Mouse (Mus musculus) cerebral cortex, adult 2 months (tissue): ENCODE measurements around the gene G0s2.

Experiments used
- WGBS: fragments of 180-500 bp; shearing (Covaris S2); methylation state at CpG from one replicate; pipeline ENCODE4 v1.1.7; 2018; 5-methylcytosine and 5-hydroxymethylcytosine counted together

Gene G0s2

GRCm38 (mm10) chr1:193250026-193250425 lies 23.0 kb downstream of the G0s2 start:
- 54% methylated on average over 2 of the region's 2 CpGs for WGBS

DNA sequence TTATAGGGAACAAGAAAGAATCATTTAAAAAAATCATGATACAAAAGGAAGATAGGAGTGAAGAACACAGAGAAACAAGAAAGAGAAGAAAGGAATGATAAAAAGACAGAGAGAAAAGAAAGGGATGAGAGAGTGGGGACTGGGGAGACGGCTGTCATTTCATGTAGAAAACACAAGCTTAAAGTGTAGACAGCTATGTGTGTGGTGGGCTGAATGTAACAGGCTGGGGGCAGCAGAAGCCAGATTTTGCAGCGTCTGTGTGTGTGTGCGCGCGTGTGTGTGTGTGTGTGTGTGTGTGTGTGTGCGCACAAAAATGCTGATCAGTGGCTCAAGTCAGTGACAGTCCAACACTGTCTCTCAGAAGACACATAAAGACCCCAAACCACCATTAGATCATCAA lies 28.8 kb downstream of the G0s2 start:
- 72% methylated on average over 6 of the region's 6 CpGs for WGBS

DNA sequence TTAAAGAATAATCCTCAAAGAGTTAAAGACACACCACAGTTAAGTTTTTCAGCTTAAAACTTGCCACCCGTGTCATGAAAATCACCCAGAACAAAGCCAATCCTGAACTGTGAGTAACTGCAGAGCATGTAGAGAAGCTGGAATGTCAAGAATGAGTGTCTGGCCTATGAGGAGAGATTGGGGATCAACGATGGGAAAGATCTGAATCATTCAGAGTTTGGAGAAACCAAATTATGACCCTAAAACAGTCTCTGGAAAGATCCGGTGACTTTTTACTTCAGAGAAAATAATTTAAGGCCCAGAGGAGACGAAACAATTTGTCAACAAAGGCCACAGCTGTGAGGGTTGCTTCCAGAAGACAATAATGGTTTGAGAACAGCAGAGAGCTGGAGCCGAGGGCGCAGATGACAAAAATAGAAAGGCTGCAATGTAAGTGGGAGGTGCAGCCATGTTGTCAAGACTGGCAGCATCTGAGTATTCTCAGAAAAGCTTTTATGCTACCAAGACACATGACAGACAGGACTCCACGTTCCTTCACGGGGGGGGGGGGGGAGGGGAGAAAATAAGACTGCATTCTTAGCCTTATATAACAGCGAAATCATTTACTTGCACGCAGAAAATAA lies 29.3 kb downstream of the G0s2 start:
- 45% methylated on average over 10 of the region's 10 CpGs for WGBS

DNA sequence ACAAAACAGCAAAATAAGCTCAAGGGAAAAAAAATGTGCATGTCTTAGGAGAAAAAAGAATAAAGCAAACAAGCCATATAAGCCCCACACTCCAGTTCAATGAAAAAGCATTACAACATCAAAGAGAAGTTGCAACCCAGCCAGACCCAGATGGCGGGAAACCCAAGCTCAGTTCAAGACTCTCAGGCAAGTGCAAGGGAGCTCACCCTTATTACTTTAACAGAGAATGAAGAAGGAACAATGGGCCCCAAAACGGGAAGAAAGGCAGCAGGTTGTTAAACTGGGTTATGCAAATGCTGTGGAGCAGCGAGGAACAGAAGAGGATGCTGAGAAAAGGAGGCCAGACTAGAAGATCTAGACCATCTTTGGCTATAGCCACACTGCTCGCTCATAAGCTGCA lies 30.2 kb downstream of the G0s2 start:
- WGBS = 47% methylated on average over 4 of the region's 4 CpGs

GRCm38 (mm10) chr1:193242238-193242637 lies 30.8 kb downstream of the G0s2 start:
- 27% methylated on average over 8 of the region's 8 CpGs for WGBS

DNA sequence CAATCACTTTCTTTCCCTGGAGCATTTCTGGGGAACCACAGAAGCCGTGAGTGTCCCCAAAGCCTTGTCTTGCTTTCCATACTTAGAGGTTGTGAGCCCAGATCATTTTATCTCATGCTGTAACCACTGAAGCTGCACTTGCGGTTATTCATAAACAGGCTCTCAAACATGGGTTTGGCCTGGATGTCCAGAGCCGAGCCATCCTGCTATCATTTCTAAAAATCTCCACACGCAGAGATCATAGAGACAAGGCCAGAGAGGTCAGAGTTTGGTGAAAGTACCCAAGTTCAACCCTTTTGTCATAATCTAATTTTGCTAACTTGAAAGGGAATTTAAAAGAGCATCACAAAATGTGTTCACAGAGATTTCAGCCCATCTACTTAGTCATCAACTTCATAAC lies 31.6 kb downstream of the G0s2 start:
- 94% methylated on average over 4 of the region's 4 CpGs for WGBS

- 70% methylated on average over 4 of the region's 4 CpGs for WGBS
Measured at GRCm38 (mm10) chr1:193238426-193238825, 34.6 kb downstream of the G0s2 start.

GRCm38 (mm10) chr1:193234930-193235329 lies 38.1 kb downstream of the G0s2 start:
- WGBS = 76% methylated on average over 7 of the region's 7 CpGs

- 89% methylated on average over 2 of the region's 2 CpGs for WGBS
Measured at GRCm38 (mm10) chr1:193234130-193234645, 38.8 kb downstream of the G0s2 start.

- 94% methylated on average over 2 of the region's 2 CpGs for WGBS
Measured at GRCm38 (mm10) chr1:193232732-193233131, 40.3 kb downstream of the G0s2 start.

DNA sequence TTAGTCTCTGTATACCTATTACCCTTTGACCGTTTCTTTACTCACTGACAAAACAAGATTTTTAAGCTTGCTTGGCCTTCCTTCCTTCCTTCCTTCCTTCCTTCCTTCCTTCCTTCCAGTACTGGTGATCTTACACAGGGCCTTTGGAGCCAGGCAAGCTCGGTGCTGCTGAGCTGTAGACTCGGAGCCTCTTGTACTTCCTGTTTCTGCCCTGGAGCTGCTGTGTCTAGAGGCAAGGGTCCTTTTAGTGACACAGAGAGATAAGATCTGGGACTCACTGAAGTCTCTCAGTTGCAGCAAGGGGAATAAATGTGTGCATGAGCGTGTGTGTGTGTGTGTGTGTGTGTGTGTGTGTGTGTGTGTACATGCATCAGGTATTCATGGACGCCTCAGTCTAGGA lies 42.1 kb downstream of the G0s2 start:
- WGBS = 79% methylated on average over 5 of the region's 5 CpGs

DNA sequence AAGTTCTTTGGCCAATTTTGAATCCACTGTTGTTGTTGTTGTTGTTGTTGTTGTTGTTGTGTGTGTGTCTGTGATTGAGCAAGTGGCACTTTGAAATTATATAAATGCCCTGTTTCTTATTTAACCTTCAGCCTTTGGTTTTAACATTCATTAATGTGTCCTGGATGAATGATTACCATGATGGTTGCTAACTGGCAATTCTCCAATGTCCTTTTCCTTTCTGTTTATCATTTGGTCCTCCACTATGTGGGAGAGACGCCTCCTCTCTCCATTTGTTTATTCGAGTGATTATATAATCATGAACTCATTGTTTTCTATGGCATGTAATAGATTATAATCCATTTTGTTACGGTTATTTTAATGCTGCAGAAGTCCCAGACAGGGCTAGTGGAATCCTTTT lies 42.5 kb downstream of the G0s2 start:
- WGBS = 78% methylated on average over 3 of the region's 3 CpGs

DNA sequence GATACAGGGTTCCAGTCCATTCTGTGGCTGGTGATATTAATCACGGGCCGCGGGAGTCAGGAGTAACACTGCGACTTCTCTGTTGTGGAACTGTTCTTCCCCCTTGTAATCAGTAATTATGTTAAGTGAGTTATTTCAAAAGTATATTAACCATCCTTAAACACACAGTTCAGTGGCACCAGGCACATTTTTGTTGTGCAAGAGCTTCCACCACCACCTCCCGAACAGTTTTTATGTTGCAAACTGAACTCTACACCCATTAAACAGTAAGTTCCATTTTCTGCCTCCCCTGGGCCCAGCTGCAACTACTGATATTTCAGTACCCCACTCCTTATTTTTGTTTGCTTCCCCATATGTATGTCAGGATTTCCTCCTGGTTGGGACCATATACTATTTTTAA lies 43.4 kb downstream of the G0s2 start:
- 93% methylated on average over 5 of the region's 5 CpGs for WGBS

GRCm38 (mm10) chr1:193227537-193227936 lies 45.5 kb downstream of the G0s2 start:
- 46% methylated on average over 4 of the region's 4 CpGs for WGBS

- 33% methylated on average over 7 of the region's 7 CpGs for WGBS
Measured at GRCm38 (mm10) chr1:193226724-193227522, 46.1 kb downstream of the G0s2 start.

DNA sequence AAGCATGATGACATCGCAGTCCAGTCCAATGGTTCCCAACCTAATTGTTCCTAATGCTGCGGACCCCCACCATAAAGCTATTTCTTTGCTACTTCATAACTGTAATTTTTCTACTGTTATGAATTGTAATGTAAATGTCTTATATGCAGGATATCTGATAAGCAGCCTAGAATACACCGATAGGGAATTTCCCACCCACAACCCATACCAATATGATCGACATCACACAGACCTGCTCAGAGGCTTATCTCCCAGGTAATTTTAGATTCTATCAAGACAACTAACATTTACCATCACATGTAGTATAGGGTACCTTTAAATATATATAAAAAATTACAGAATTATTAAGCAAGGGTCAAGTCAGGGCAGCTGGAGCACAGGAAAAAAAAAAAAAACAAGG lies 46.9 kb downstream of the G0s2 start:
- WGBS = 88% methylated on average over 4 of the region's 4 CpGs

GRCm38 (mm10) chr1:193225531-193225930 lies 47.5 kb downstream of the G0s2 start:
- WGBS = 53% methylated on average over 3 of the region's 3 CpGs
